Mouse (Mus musculus): ENCODE measurements around the gene Ceacam14. TPM values are rescaled to one million over a fixed set of nuclear protein-coding genes. Genes with fewer than 3 reads are reported as not detected.

Ceacam14 gene
- not detected in 2 replicates for polyA plus RNA-seq (2015; fragmentation: Nextera tagmentation; extraction: Ambion mirVana)

DNA sequence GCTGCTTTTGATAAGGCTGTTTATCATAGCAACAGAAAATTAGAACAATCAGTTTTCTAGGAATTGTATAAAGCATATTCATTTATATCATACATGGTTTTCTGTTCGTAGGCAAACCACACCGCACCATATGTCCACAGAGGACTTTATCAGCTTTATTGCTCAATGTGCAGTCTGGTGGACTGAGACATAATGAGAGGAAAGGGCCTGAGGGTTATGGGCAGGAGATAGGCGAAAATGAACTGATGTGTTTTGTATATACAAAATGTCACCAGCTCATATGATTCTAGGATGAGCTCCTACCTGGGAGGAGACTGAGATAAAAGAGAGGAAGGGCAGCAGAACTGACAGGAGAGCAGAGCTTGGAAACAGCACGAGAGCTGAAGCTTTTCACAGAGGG is at the start of gene Ceacam14:
Gene Ceacam14 (plus strand): TSS at position 301 of the 400 bp plus-strand sequence.
- Histone ChIP-seq H3K27ac (ENCODE audit: low read length) (no peak within 1 kb of the TSS), H3K36me3 (ENCODE audit: control insufficient read depth, insufficient read depth) (no peaks in the 10 kb centered on the region), H3K9me3 (ENCODE audit: control insufficient read depth, low read length) (peaks cover 18% of the 10 kb centered on the region), H3K4me2 (ENCODE audit: low read length) (no peak within 1 kb of the TSS), H3K4me3 (replicated peaks; ENCODE audit: low read length) (no peak within 1 kb of the TSS), H3K4me1 (replicated peaks; ENCODE audit: control insufficient read depth, insufficient read depth, low read length) (no peaks in the 10 kb centered on the region), H3K9ac (replicated peaks; ENCODE audit: low read depth, low read length) (no peak within 1 kb of the TSS), H3K27me3 (replicated peaks; ENCODE audit: control insufficient read depth, insufficient read depth, low read length) (no peaks in the 10 kb centered on the region)
- WGBS, result 71% methylated on average over 4 of the region's 4 CpGs
- ATAC-seq, result no peak

Other genes with a start within 250 kb of the Ceacam14 start
- not detected in 2 replicates for gene Ceacam5, start 99.4 kb upstream of the Ceacam14 start, polyA plus RNA-seq (2015; fragmentation: Nextera tagmentation; extraction: Ambion mirVana)
- gene Gm5155, start 59.1 kb downstream of the Ceacam14 start, polyA plus RNA-seq (2015; fragmentation: Nextera tagmentation; extraction: Ambion mirVana), result not detected in 2 replicates
- not detected in 2 replicates for gene Ceacam11, start 159.5 kb downstream of the Ceacam14 start, polyA plus RNA-seq (2015; fragmentation: Nextera tagmentation; extraction: Ambion mirVana)
- not detected in 2 replicates for gene Ceacam13, start 197.3 kb downstream of the Ceacam14 start, polyA plus RNA-seq (2015; fragmentation: Nextera tagmentation; extraction: Ambion mirVana)

Data from forebrain, embryonic 16.5 days (tissue).